In the genomic region with DNA sequence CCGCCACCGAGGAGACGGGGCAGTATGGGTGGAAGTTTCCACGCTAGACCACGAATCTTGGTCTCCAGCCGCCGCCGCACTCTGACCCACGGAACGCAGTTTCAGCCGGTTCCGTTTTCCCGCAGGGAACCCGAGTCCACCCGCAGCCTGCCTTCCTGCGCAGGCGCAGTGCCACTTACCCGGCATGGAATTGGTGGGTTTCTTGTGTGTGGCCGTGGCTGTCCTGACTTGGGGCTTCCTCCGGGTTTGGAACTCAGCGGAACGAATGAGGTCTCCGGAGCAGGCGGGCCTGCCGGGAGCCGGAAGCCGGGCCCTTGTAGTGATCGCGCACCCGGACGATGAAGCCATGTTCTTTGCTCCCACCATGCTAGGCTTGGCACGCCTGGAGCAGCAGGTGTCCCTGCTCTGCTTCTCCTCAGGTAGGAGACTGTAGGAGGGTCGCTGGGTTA, we compare ENCODE assay signal across 1 mouse cellular context.
A peak's percentile ranks its signal among the peaks of the same experiment; 100 is the strongest.
TF ChIP-seq lines count a peak whose summit lies in the region.

A gene (plus strand): TSS at position 185 of the 449 bp plus-strand sequence.
A gene (minus strand): TSS at position 266 of the 449 bp plus-strand sequence.

TF ChIP-seq in MEL, 35 proteins besides CTCF, POLR2A, EP300 and RAD21 (continued from another document):
- TF ChIP-seq MEF2A (IDR thresholded peaks at IDR 0.05; ENCODE audit: extremely low read depth, insufficient replicate concordance, low read depth, low read length, poor library complexity, severe bottlenecking) (no peak), CHD2 (IDR thresholded peaks at IDR 0.05; ENCODE audit: low read length) (no peak), POLR2AphosphoS5 (IDR thresholded peaks at IDR 0.05; ENCODE audit: borderline replicate concordance, low read depth, low read length) (no peak), ZC3H11A (IDR thresholded peaks at IDR 0.05; ENCODE audit: low read depth, low read length) (no peak), GATA1 (IDR thresholded peaks at IDR 0.05; ENCODE audit: low read depth, low read length) (no peak), TCF12 (IDR thresholded peaks at IDR 0.05; ENCODE audit: low read depth, low read length) (peak; percentile 69), TBP (IDR thresholded peaks at IDR 0.05; ENCODE audit: low read depth, low read length) (peak; percentile 90), NRF1 (IDR thresholded peaks at IDR 0.05; ENCODE audit: insufficient read depth, low read depth, low read length, poor library complexity, severe bottlenecking) (peak; percentile 99), NELFE (IDR thresholded peaks at IDR 0.05; ENCODE audit: low read depth, low read length) (peak; percentile 88), JUND (IDR thresholded peaks at IDR 0.05; ENCODE audit: low read depth, low read length) (no peak)
